Mouse (Mus musculus): Measurements from ENCODE around the gene Chst4. TPM values are rescaled to one million over a fixed set of nuclear protein-coding genes. Genes with fewer than 3 reads are reported as not detected.

The Chst4 gene
- total RNA-seq, 2 experiments from 2014 or later, result not detected

GRCm38 (mm10) chr8:110008228-110008994 is 31.1 kb downstream of the Chst4 start:
- no peak for DNase-seq
- intact Hi-C loops (cut with DNase I), result no loop called here

GRCm38 (mm10) chr8:110006312-110007023 is 33.1 kb downstream of the Chst4 start:
- intact Hi-C loops (cut with DNase I), result no loop called here
- DNase-seq, result no peak

GRCm38 (mm10) chr8:110004300-110004699 is 35.2 kb downstream of the Chst4 start:
- intact Hi-C loops (cut with DNase I), result no loop called here
- no peak for DNase-seq

DNA sequence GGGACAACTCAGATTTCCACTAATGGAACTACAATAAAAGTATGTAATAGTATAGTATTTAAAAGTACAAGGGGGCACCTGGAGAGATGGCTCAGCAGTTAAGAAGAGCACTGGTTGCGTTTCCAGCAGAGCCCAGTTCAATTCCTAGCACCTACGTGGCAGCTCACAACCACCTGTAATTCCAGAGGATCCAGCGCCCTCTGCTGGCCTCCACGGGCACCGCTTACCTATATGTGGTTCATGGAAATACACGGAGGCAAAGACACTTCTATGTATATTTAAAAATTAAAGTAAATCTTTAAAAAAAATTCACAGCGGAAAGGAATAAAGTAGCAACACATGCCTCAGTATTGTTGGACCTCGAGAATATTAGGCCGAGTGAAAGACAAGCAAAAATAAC is 36.6 kb downstream of the Chst4 start:
- intact Hi-C loops (cut with DNase I), result no loop called here
- DNase-seq, result peak; percentile 35

GRCm38 (mm10) chr8:109999974-110000373 is 39.6 kb downstream of the Chst4 start:
- intact Hi-C loops (cut with DNase I), result no loop called here
- no peak for DNase-seq

- DNase-seq, result no peak
- intact Hi-C loops (cut with DNase I), result no loop called here
Measured at GRCm38 (mm10) chr8:109998066-109998465, 41.5 kb downstream of the Chst4 start.

DNA sequence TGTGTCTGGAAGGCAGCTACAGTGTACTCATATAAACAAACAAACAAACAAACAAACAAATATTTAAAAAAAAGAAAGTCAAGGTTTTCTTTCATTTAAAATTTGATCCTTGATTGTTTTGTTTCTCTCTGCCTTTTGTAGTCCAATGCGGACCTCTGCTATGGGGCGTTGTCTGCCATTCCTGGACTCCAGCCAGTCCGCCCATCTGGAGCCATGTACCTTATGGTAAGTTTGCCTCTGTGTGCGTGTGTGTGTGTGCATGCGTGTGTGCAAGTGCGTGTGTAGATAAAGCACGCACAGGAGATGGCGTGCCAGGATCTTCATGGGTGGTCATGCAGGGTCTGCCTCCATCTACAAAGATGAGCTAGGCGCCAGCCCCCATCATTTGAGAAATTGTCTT is 42.2 kb downstream of the Chst4 start:
- DNase-seq, result peak; percentile 62
- intact Hi-C loops (cut with DNase I), result no loop called here

DNA sequence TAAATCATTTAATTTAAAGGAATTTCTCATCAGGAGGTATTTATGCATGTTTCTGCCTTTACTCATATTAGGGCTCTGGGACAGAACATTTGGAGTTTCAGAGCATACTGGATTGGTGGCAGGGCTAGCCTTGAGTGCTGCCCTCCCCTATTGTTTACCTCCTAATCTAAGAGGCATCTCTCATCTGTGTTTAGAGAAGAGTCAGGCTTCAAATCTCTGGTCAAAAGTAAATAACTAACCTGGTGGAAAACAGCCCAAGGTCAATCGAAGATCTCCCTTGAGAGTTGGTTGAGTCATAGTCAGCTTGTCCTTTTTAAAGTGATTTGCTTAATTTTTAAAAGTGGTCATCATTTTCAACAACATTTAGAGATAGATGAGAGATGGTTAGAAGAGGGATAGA is 46.6 kb downstream of the Chst4 start:
- DNase-seq, result no peak
- intact Hi-C loops (cut with DNase I), result no loop called here

DNA sequence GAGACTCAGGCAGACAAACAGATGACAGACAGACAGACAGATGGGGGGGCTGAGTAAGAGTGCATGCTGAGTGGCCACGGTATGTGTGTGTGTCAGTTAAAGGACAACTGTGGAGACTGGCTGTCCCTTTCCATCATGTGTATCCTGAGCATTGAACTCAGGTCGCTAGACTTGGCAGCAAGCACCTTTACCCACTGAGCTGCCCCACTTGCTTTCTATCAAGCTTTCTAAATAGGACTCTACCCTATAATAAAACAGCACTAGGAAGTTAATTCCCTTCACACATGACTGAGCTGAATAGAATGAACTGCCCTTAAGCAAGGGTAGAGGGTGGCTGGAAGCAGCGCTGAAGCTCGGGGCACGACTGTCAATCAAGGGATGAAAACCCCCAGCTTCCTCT is 47.4 kb downstream of the Chst4 start:
- DNase-seq, result no peak
- intact Hi-C loops (cut with DNase I), result no loop called here

GRCm38 (mm10) chr8:109990224-109990623 is 49.3 kb downstream of the Chst4 start, which contains the start of gene Tat:
TSS of gene Tat (plus strand) at chr8:109990437.
- intact Hi-C loops (cut with DNase I), result no loop called here
- no peak for DNase-seq

DNA sequence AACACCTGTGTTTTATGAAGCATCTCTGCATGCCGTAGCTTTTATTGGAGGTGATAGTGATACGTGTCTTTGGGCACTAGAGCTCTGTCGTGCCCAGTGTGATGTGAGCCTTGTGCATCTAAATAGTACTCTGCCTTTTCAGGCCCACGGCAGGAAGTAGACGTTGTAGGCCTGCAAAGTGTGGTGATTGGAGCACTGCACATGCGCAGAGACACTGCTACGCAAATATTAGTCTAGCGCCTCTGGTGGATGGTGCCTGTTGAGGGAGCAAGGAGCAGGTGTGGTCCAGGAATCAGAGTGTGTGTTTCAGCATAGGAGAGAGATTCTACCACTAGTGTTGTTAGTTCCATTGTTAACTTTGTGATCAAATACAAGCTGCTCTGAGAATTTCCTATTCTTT is 50.4 kb downstream of the Chst4 start:
- intact Hi-C loops (cut with DNase I), result no loop called here
- DNase-seq, result no peak

- intact Hi-C loops (cut with DNase I), result no loop called here
- no peak for DNase-seq
Measured at GRCm38 (mm10) chr8:109987776-109988175, 51.8 kb downstream of the Chst4 start.

GRCm38 (mm10) chr8:109986384-109986783 is 53.2 kb downstream of the Chst4 start:
- DNase-seq, result peak; percentile 67
- intact Hi-C loops (cut with DNase I), result no loop called here

DNA sequence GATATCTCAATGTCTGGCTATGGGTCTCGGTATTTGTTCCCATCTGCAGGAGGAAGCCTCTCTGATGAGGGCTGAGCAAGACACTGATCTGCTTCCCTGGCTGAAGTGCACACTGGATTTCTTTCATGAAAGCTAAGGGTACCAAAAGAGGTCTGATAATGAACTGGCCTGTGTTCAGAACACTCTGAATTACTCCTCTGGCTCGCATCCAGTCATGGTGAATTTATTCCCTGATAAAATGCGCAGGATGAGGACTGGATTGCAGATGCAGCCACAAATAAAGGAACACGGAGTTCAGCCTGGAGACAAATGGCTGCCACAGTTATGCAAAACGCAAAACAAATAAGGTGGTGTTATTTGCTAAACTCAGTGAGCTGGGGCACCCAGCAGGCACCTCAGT is 55.6 kb downstream of the Chst4 start:
- peak; percentile 20 for DNase-seq
- intact Hi-C loops (cut with DNase I), result no loop called here

GRCm38 (mm10) chr8:109982386-109983105 is 57.0 kb downstream of the Chst4 start:
- DNase-seq, result peak; percentile 49
- intact Hi-C loops (cut with DNase I), result no loop called here

- no peak for DNase-seq
- intact Hi-C loops (cut with DNase I), result loop anchor here (5.0 kb wide), 1 partner anchor 503 kb away; no protein-coding TSS in a partner anchor
Measured at GRCm38 (mm10) chr8:109979339-109979738, 60.2 kb downstream of the Chst4 start.

Other genes with a start within 250 kb of the Chst4 start
- gene Phlpp2, start 171.2 kb downstream of the Chst4 start, total RNA-seq (2021), result 10 to 100 TPM; 28.2 to 31.7 TPM
- under 1 TPM; 0.18 to 0.24 TPM for gene Marveld3, start 77.5 kb downstream of the Chst4 start, total RNA-seq (2021)
- not detected for gene Tat, start 49.3 kb downstream of the Chst4 start, total RNA-seq (2021)
- gene Zfp612, start 40.0 kb upstream of the Chst4 start, total RNA-seq (2021), result 10 to 100 TPM; 16.4 to 17.3 TPM
- gene Gm21964, start 61.5 kb upstream of the Chst4 start, total RNA-seq (2021), result not detected
- not detected for gene Gm17720, start 63.0 kb upstream of the Chst4 start, total RNA-seq (2021)
- 10 to 100 TPM; 25.8 to 44.1 TPM for gene Calb2, start 128.5 kb upstream of the Chst4 start, total RNA-seq (2021)
- gene Cmtr2, start 175.9 kb upstream of the Chst4 start, total RNA-seq (2021), result 1 to 10 TPM; 8.1 to 8.6 TPM
- under 1 TPM; 0.46 to 0.64 TPM for gene Hydin, start 227.2 kb upstream of the Chst4 start, total RNA-seq (2021)

Measured in left cerebral cortex, postnatal 4 days (tissue).